21 mouse cellular contexts compared by ENCODE assay signal in the genomic region with DNA sequence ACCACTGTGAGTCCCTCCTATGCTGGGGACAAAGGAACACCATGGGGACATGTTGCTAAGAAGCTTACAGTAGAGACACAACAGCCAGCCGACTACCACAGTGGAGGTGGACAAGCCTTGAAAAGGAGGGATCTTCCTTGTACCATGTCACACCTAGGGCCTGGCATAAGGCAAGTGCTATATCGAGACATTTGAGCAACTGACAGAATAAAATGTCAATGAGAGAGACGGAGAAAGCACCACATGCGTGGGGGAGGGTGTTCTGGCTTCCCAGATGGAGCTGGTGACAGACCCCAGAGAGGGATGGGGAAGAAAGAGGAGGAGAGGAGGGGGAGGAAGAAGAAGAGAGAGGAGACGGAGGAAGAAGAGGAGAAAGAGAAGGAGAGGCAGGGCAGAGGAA.
A peak's percentile ranks its signal among the peaks of the same experiment; 100 is the strongest.
DNase-seq lines count a peak whose midpoint lies in the region; TF ChIP-seq lines count a peak whose summit lies in the region.
"Had no signal": no experiment of that assay in that cellular context is flagged by ENCODE, and none has a peak within 500 bp of the region (broad histone marks: within the 10 kb centered on the region; RNA-seq: fewer than 3 reads in every experiment).

No protein-coding gene starts in this region.

- H3K27me3 ChIP-seq in embryonic facial prominence, embryonic 10.5 days (replicated peaks; ENCODE audit: low read depth, poor library complexity, severe bottlenecking): no peaks in the 10 kb centered on the region
- H3K27me3 ChIP-seq: intestine, embryonic 15.5 days; limb, embryonic 12.5 days; liver, embryonic 12.5 days had no signal

- 43% methylated on average over 5 of the region's 5 CpGs for WGBS in olfactory bulb, adult 2 months
- 81% methylated on average over 5 of the region's 5 CpGs for WGBS in embryonic facial prominence, embryonic 10.5 days

- peak; percentile 54 to 63 for DNase-seq in frontal cortex, adult 2 months (ENCODE audit: extremely low spot score in 1 of 2, low spot score in 1 of 2)
- no peak for DNase-seq in frontal cortex, postnatal 10 days (ENCODE audit: low spot score in 2 of 2)
- no peak for DNase-seq in left cerebral cortex, adult 2 months (ENCODE audit: extremely low spot score in 1 of 2, low spot score in 2 of 2)
- DNase-seq in left cerebral cortex, postnatal 36 days (ENCODE audit: low spot score in 2 of 2): no peak
- DNase-seq in right cerebral cortex, postnatal 10 days (ENCODE audit: low spot score in 2 of 2): peak; percentile 56 to 71
- DNase-seq in right cerebral cortex, postnatal 25 days: no peak
- no peak for DNase-seq in embryonic facial prominence, embryonic 10.5 days (ENCODE audit: low spot score)
- DNase-seq: adrenal gland, postnatal 25 days; B cell, adult 2 months; cerebellum, adult 18-20 months; cerebellum, postnatal 36 days; kidney, adult 9 months; kidney, postnatal 4 days; lung, adult 2 months; spleen, adult 18-20 months; thymus, postnatal 36 days had no signal

- peaks cover 66% of the 10 kb centered on the region for H3K4me1 ChIP-seq in olfactory bulb, adult 2 months (ENCODE audit: control insufficient read depth, insufficient read depth, low read length)
- 0 out of 2 replicates have a peak, but pooled peaks cover 5% of the 10 kb centered on the region for H3K4me1 ChIP-seq in embryonic facial prominence, embryonic 10.5 days
- H3K4me1 ChIP-seq: intestine, embryonic 15.5 days; liver, embryonic 12.5 days had no signal

- no peaks in the 10 kb centered on the region for H3K36me3 ChIP-seq in embryonic facial prominence, embryonic 10.5 days (replicated peaks)
- H3K36me3 ChIP-seq: intestine, embryonic 15.5 days; limb, embryonic 12.5 days; liver, embryonic 12.5 days had no signal

- peak overlapping the region; percentile 90 for H3K27ac ChIP-seq in left cerebral cortex, adult 2 months
- H3K27ac ChIP-seq in olfactory bulb, adult 2 months (ENCODE audit: insufficient read depth, low read depth, low read length): peak overlapping the region; percentile 92
- H3K27ac ChIP-seq in embryonic facial prominence, embryonic 10.5 days (replicated peaks): no peak overlapping the region
- H3K27ac ChIP-seq: intestine, embryonic 15.5 days; liver, embryonic 12.5 days had no signal

- no peaks in the 10 kb centered on the region for H3K9me3 ChIP-seq in embryonic facial prominence, embryonic 10.5 days
- H3K9me3 ChIP-seq: intestine, embryonic 15.5 days; limb, embryonic 12.5 days; liver, embryonic 12.5 days had no signal

- no peak for TF ChIP-seq POLR2A in olfactory bulb, adult 2 months (IDR thresholded peaks at IDR 0.05; ENCODE audit: insufficient read depth, low read depth, low read length)

- no peak overlapping the region for H3K4me3 ChIP-seq in left cerebral cortex, adult 2 months
- no peak overlapping the region for H3K4me3 ChIP-seq in olfactory bulb, adult 2 months (ENCODE audit: insufficient read depth, low read depth, low read length)
- no peak overlapping the region for H3K4me3 ChIP-seq in embryonic facial prominence, embryonic 10.5 days
- H3K4me3 ChIP-seq: intestine, embryonic 15.5 days; limb, embryonic 12.5 days; liver, embryonic 12.5 days; myocyte had no signal

- intact Hi-C loops in left cerebral cortex, adult 2 months (cut with DNase I): no loop called here
- intact Hi-C loops in left cerebral cortex, postnatal 36 days (cut with DNase I): no loop called here

- TF ChIP-seq CTCF in left cerebral cortex, adult 2 months (IDR thresholded peaks at IDR 0.05): no peak
- no peak for TF ChIP-seq CTCF in olfactory bulb, adult 2 months (IDR thresholded peaks at IDR 0.05; ENCODE audit: insufficient read depth, low read depth, low read length)

Comparison
In these comparisons a context has a peak if more than half of its experiments do, and no peak if none do; other contexts are left out.
1. DNase-seq: peak in frontal cortex, adult 2 months (2 of 2) and right cerebral cortex, postnatal 10 days (2 of 2); none in frontal cortex, postnatal 10 days (0 of 2), left cerebral cortex, adult 2 months (0 of 2), left cerebral cortex, postnatal 36 days (0 of 2), right cerebral cortex, postnatal 25 days (single experiment) and embryonic facial prominence, embryonic 10.5 days (single experiment).